Mouse (Mus musculus) cortical plate, adult 2 months (tissue): Measurements from ENCODE around the gene 1700029H14Rik. TPM values are rescaled to one million over a fixed set of nuclear protein-coding genes. Genes with fewer than 3 reads are reported as not detected.

Experiments
- H3K27ac ChIP-seq: fragments of 200-500 bp; 2 replicates; pipeline ENCODE4 v1.5.1; 2012; ENCODE audit warnings: low read length, control low read depth, inconsistent platforms; ENCODE audit not compliant: insufficient read depth
- H3K4me1 ChIP-seq: fragments of 200-500 bp; 2 replicates; pipeline ENCODE4 v1.6.1; 2011; ENCODE audit warnings: low read length; ENCODE audit not compliant: control insufficient read depth, insufficient read depth
- H3K4me3 ChIP-seq: fragments of 200-500 bp; 2 replicates; pipeline ENCODE4 v1.5.1; 2011; ENCODE audit warnings: mild to moderate bottlenecking, low read length, control low read depth; ENCODE audit not compliant: insufficient read depth
- CTCF ChIP-seq: fragments of 200-500 bp; IDR thresholded peaks from 2 replicates; pipeline ENCODE4 v1.5.1; 2011; ENCODE audit warnings: mild to moderate bottlenecking, control low read depth, low read length; ENCODE audit not compliant: insufficient read depth; ENCODE audit errors: extremely low read depth
- POLR2A ChIP-seq: fragments of 200-500 bp; IDR thresholded peaks from 2 replicates; pipeline ENCODE4 v1.6.1; 2011; ENCODE audit warnings: mild to moderate bottlenecking, low read length, control low read depth; ENCODE audit not compliant: insufficient read depth; ENCODE audit errors: extremely low read depth
- polyA plus RNA-seq: library from polyadenylated mRNA; depleted of rRNA; stranded (reverse); fragments of >200 nt; gene quantifications from 2 replicates; pipeline ENCODE4 v1.2.3, GENCODE M21; 2012

1700029H14Rik gene
- polyA plus RNA-seq, 1 experiment = 0.08 TPM

DNA sequence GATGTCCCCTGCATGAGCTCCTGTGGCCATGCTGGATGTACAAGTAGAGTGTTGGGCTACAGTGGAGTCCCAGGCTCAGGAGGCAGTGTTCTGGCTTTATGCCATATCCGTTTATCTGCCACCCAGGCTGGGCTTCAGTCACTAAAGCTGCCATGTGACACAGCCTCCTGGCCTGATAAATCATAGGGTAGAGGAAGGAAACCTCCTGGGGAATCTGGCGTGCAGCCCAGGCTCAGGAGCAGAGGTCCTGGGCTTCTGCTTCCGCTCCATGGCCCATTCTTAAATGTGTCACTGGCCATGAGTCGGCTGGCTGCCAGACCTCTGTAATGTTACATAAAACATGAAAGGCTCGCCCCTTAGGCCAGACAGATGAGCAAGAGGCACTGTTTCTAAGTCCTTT, 31.3 kb downstream of the 1700029H14Rik start:
- Histone ChIP-seq H3K4me3 (no peak overlapping the region), H3K4me1 (peaks cover 2% of the 10 kb centered on the region; the same call in 1 of the 2 replicates), H3K27ac (no peak overlapping the region)
- TF ChIP-seq POLR2A (no peak), CTCF (no peak)

DNA sequence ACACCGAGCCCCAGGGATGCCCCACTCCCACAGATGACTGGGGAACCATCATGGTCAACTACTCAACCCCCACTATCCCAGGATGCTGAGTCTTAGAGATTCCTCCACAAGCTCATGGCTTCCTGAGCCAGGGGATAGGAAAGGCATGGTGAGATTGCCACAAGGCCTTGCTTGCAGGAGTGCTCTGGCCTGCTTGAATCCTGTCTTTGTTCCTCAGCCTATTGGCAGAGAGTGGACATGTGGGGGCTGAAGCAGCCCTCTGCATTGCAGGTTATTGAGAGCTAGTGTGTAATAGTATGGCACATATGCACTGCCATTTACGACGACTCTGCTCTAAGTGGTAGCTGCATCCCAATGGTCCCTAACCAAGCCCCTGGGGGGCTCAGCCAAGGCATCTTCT, 31.9 kb downstream of the 1700029H14Rik start:
- Histone ChIP-seq H3K4me1 (peaks cover 2% of the 10 kb centered on the region; the same call in 1 of the 2 replicates), H3K4me3 (no peak overlapping the region), H3K27ac (no peak overlapping the region)
- TF ChIP-seq CTCF (no peak), POLR2A (no peak)

DNA sequence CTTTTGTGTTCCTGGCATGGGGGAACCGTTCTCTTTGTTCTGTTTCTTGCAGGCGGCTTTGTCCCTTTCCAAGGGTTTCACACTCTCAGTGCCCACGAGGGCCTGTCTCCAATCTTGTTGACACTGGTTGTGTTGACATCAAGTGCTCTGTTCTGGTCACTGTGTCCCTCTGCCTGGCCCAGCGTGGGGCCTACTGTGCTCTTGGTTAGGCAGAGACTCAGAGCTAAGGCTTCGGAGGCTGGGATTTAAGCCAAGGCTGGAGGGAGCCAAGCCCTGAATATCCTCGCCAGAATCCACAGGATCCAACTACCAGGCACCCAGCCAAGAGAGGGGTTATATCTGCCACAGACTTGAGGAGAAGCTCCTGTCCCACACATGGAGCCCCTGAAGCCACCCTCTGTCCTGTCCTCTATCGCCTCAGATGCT, 32.4 kb downstream of the 1700029H14Rik start:
- H3K4me3 ChIP-seq = no peak overlapping the region
- no peak overlapping the region for H3K27ac ChIP-seq
- TF ChIP-seq CTCF (no peak), POLR2A (no peak)
- peaks cover 2% of the 10 kb centered on the region; the same call in 1 of the 2 replicates for H3K4me1 ChIP-seq

DNA sequence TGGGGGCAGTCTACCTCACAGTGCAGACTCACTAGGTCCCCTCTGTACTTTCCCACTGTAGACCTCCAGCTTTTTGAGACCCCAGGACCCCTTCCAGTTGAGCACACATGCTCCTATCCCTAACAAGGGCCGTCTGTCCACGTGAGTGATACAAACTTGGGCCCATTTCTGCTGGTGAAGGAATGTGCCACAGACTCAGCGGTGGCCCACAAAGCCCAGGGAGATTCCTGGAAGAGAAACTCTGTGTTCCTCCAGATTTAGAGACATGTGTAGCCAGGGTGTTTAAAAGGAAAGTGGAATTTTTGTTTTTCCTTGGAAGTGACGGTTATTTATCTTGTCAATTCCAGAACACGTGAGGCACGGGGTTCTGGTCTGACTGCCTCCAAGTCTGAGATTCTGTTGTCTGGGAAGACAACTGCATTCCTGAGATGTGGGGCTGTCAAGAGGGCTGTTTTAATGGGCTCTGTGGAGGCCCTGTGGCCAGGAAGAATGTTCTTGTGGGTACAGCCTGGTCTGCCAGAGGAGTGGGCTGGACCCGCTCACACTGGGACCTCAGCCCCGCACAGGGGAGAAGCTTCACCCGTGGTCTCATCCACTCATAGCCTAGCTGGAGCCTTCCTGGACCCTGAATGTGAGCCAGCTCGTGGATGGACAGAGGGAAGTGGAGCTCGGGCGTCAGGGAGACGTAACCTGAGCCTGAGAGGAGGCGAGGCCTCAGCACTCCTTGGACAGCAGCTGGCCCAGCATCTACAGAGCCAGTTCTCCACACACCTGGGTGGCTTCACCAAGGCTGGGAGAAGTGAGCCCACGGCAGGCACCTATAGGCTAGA, 33.0 kb downstream of the 1700029H14Rik start:
- TF ChIP-seq POLR2A (no peak), CTCF (no peak)
- no peak overlapping the region for H3K4me3 ChIP-seq
- H3K4me1 ChIP-seq = peaks cover 2% of the 10 kb centered on the region; the same call in 1 of the 2 replicates
- no peak overlapping the region for H3K27ac ChIP-seq

DNA sequence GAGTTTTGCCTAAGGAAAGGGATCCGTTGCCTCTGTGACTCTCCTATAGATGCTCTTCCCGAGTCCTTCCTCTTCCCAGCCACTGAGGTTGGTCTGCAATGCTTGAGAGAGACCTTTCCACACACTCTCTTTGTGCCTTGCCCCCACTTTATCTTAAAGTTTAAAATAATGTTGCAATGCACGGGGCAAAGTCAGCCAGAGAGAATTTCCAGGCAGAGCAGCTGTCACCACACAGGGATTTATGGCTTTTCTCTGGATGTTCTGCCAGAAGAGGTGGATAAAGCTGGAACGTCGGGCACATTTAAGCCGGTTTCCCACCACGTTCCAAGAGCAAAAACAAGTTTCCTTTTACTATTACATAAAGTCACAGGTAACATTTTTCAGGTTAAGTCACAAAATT, 40.9 kb downstream of the 1700029H14Rik start:
- TF ChIP-seq POLR2A (no peak), CTCF (no peak)
- no peak overlapping the region for H3K27ac ChIP-seq
- no peak overlapping the region for H3K4me3 ChIP-seq
- no peaks in the 10 kb centered on the region for H3K4me1 ChIP-seq

DNA sequence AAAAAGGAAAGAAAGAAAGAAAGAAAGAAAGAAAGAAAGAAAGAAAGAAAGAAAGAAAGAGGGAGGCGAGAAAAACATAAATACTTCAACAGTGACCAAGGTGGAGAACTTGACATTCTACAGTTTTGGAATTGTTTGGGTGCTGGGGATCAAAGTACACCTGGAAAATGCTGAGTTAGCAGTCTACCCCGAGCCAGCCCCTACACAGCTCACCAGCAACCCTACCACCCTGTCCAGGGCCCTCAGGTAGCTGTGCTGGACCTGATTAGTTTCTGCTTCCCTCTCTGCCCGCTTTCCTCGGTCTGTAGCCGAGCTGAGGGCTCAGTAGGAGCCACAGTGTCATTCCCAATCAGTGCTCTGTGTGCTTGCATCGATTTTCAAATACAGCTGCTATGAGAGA, 41.9 kb downstream of the 1700029H14Rik start:
- TF ChIP-seq CTCF = no peak
- TF ChIP-seq POLR2A = no peak
- no peak overlapping the region for H3K4me3 ChIP-seq
- no peaks in the 10 kb centered on the region for H3K4me1 ChIP-seq
- H3K27ac ChIP-seq = no peak overlapping the region

DNA sequence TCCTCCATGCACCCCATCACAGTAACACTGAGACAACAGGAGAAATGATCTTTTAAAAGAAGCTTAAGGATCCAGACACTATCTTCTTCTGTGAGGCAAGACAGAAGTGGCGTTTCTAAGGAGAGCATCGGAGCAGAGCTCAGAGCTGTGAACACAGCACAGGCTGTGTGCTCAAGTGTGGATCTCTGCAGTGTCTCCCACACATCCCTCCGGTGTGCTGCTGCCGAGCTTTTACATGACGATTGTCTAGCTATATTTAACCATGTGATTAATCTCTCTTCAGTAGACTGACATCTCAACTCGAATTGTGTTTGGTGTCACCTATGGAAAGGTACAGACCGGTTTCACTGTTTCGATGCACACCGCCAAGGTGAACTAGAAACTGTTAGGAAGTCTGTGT, 42.8 kb downstream of the 1700029H14Rik start:
- TF ChIP-seq CTCF (no peak), POLR2A (peak; percentile 61; the same call in 1 of the 2 replicates)

DNA sequence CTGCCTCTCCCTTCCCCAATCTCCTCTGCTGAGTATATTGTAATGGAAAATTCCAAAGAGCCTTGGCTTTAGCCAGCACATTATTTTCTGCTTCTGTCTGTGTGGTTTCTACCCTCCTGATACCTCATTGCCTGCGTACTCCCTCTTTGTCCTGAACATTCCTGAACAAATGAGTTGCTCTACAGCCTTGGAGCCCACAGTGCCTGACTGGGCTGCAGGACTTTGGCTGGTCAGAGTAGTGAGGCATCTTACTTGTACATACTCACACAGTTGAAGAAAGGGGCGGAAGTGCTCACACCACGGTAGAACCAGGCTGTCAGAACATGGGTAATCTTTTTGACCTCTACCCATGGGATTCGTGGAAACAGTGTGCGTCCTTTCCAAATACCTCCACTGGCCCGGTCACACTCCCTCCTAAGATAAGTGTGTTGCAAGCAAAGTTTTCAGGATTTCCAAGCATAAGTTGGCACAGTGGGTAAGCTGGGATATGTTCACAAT, 44.9 kb downstream of the 1700029H14Rik start:
- Histone ChIP-seq H3K4me1 (no peaks in the 10 kb centered on the region), H3K27ac (no peak overlapping the region), H3K4me3 (no peak overlapping the region)
- TF ChIP-seq POLR2A (no peak), CTCF (no peak)

More for the DNA sequence above, 42.8 kb downstream of the 1700029H14Rik start:
- no peak overlapping the region for H3K4me3 ChIP-seq
- H3K27ac ChIP-seq = no peak overlapping the region
- no peaks in the 10 kb centered on the region for H3K4me1 ChIP-seq

DNA sequence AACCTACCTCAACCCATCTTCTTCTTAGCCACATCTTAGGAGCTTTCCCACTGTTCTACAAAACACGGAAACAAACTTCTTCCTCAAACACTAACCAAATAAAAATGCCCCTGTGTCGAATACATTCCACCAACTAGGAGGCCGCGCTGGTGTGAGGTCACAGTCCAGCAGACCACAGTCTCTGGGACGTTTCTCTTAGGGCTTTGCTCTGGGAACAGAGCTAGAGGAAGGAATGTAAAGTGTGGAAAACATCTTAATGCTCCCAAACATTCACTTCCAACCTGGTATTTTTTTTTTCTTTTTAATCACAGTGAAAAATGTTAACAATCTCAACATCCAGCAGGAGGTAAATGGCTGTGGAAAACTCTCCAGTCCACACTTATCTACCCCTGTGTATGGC, 45.5 kb downstream of the 1700029H14Rik start:
- no peak overlapping the region for H3K4me3 ChIP-seq
- no peak overlapping the region for H3K27ac ChIP-seq
- no peak for TF ChIP-seq CTCF
- no peak for TF ChIP-seq POLR2A
- H3K4me1 ChIP-seq = no peaks in the 10 kb centered on the region

DNA sequence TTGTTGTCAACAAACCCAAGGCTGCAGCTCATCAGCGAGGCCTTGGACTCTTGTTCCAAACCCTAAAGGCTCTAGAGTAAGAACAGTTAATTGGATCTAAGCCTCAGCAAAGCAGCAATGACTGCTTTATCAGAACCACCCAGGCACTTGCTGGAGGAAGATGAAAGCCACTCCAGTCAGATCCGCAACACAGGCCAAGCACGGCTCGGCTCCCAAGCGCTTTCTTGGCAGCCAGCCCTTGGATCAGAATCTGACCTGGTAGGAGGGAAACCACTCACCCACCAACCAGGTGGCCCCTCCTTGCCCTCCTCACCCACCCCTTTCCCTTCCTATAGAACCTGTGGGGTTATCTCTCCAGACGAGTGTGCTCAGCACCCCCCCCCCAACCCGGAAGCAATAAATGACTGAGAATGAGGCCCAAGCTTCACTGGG, 46.2 kb downstream of the 1700029H14Rik start:
- TF ChIP-seq POLR2A (no peak), CTCF (no peak)
- H3K27ac ChIP-seq = no peak overlapping the region
- H3K4me3 ChIP-seq = no peak overlapping the region
- H3K4me1 ChIP-seq = no peaks in the 10 kb centered on the region
